Mouse (Mus musculus): ENCODE data around the gene Grap2.
"Not testable (repeated sequence)": the region's sequence is repeated elsewhere in the genome, so short reads cannot be mapped to it uniquely, and the experiment has no call there.

Grap2 gene

GRCm38 (mm10) chr15:80566696-80567095 lies 5.7 kb upstream of the Grap2 start:
- no peak for DNase-seq (ENCODE audit: low spot score in 2 of 2)

- no peak for DNase-seq (ENCODE audit: low spot score in 2 of 2)
These were observed 5.3 kb upstream of the Grap2 start for GRCm38 (mm10) chr15:80567139-80567538.

- no peak for DNase-seq (ENCODE audit: low spot score in 2 of 2)
These were observed 4.7 kb upstream of the Grap2 start for GRCm38 (mm10) chr15:80567731-80568130.

- no peak for DNase-seq (ENCODE audit: low spot score in 2 of 2)
These were observed 3.2 kb upstream of the Grap2 start for GRCm38 (mm10) chr15:80569205-80569604.

DNA sequence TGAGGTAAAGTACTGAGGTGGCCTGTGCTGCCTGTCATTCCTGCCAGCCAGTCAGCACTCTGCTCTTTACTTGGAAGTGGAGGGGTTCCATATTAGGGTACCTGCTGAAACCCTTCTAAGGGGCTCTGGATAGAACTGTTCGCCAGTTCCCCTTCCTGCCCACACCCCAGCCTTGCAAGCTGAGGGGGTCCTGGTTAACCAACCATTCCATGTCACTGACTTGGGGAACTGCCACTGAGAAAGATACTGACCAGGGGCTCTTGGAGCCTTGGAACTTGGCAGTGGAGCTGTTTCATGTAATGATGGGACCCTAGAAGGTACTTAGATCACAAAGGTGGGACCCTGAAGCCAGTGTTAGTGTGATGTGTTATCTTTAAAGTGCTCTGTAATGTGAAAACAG lies 2.2 kb upstream of the Grap2 start:
- DNase-seq (ENCODE audit: low spot score in 2 of 2): no peak

- DNase-seq (ENCODE audit: low spot score in 2 of 2): no peak
These were observed 783 bp upstream of the Grap2 start for GRCm38 (mm10) chr15:80571611-80572010.

DNA sequence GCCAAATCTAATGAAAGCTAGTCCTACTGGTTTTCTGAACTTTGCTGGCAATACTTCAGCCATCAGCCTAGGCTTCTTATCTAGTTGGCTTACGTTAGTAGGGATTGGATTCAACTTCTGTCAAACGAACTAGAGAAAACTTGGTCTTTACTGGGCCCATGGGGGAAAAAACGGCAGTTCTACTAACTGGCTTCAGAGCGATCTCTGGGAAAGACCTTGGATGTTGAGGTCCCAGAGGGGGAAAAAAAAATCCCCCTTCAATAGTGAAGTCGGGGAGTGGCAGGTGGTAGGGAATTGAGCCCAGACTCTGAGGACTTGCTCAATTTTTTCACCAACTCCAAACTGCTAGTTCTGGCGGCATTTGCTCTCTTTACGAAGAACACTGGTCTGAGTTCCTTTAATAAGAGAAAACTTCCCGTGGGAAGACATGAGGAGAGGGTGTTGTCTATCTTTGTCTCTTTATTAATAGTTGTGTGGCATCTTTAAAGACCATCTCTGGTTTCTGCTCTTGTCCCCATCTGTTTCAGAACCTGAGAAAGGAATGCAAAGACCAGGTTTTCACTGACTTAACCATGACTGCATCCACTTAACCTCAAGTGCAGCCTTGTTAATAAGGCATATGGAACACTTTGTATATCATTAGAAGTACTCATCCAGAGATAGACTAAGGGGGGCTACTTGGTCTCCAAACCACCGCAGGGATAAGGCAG lies 572 bp downstream of the Grap2 start:
- DNase-seq (ENCODE audit: low spot score in 2 of 2): no peak

DNA sequence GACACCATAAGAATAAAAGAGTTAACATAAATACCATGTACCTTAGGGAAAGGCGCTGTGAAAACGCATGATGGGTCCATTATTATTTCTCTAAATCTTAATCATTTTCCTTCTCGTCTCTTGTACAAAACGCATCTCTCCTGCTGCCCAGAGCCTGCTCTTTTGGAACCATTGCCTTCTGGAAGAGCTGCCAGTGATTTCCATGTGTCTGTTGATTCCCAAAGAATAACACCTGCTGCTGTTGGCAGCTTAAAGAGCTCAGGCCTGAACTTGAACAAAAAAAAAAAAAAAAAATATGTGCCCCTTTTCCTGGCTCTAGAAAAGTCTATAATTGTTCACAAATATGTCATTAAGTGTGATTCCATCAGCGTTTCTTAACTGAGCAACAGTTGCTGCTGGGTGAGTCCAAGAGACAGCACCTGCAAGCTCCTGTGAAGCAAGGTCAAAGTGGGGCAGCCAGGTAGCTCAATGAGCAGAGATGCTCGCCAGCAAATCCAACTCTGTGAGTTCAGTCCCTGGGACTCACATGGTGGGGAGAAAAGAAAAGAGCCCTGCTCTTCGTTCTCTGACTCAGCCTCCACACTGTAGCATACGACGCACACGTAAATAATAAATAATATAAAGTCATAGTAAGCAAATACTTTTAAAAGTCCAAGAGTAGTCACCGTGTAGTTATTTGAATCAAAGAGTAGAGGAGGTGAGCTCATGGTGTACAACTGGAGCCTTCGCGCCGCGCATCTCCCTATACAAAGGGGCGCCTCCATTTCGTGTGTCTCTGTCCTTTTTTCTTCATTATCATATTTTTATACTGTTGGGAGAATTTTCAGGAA lies 2.0 kb downstream of the Grap2 start:
- DNase-seq (ENCODE audit: low spot score in 2 of 2): no peak

DNA sequence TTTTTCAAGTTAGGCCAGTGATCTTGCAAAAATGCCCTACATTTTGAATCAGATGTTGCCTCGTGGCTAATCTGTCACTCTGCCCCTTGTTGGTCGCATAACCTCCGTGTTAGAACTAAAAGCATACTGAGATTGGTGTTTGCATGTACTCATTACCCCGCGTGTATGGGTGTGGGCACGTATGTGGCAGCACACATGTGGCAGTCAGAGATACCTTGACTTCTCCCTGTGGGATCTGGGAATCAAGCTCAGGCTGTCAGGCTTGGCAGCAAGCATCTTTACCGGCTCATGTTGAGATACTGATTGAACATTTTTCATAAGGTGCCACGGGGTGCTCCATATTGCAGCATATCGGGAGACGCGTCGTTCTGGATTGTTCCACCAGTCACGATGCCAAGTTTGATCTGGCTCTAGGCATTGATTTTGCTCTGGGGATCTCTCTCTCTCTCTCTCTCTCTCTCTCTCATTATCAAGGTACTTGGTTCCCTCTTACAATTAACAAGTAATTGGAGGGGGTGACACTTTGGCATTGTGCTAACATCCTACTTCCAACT lies 3.5 kb downstream of the Grap2 start:
- no peak for DNase-seq (ENCODE audit: low spot score in 2 of 2)

DNA sequence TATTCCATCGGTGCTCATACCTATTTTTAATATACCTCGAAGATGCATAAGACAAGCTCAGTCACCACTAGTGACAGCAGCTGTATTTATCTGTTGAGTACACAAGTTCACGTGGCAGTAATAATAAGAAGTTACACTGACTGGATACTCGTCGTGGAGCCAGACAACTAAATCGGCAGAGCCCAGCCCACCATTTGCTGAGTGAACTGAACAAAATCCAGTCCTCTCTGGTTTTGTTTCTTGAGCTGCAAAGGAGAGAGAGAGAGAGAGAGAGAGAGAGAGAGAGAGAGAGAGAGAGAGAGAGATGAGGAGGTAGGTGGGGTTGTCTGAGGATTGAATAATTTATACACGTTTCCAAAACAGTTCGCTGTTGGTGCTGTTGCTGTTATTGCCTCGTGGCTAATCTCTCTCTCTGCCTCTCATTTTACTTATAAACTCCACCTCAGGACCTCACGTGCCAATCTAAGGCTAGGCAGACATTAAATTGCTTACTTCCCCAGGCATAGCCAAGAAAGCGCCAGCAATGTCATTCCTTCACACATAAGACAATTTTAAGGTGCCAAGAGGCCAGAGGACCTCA lies 4.1 kb downstream of the Grap2 start:
- DNase-seq (ENCODE audit: low spot score in 2 of 2): no peak

DNA sequence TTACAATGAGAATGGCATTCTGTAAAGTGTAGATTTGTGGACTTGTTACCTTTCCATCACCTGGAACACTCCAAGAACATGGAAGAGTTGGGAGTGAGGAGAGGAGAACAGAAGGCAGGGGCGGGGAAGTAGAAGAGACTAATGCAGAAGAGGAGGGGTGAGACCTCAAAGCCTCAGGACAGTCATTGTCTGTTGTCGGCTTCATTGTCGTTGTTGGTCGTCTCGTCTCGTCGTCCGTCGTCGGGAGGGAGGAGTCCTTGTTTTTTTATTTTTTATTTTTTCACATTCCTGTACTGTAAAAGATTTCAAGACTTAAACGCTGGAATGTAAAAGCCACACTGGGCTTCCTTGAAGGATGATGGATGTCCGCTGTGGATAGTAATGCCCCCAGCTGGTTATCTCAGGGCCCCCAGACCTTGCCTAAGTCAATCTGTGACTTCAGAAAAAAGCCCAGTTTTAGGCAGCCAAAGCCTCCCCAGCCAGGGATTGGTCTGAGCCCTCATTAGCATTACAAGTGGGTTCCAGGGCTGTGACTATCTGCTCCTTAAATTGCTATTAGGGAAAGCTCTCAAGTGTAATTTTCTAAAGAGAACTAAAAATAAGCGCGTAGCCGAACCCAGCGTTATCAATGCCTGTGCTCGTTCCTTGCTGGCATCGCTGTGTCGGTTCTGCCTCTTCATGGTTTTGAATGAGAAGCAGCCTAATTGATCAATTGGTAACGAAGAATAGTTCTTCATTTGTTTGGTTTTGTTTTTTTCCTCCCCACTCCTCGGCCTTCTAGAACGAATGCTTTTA lies 5.0 kb downstream of the Grap2 start:
- DNase-seq (ENCODE audit: low spot score in 2 of 2): no peak

DNA sequence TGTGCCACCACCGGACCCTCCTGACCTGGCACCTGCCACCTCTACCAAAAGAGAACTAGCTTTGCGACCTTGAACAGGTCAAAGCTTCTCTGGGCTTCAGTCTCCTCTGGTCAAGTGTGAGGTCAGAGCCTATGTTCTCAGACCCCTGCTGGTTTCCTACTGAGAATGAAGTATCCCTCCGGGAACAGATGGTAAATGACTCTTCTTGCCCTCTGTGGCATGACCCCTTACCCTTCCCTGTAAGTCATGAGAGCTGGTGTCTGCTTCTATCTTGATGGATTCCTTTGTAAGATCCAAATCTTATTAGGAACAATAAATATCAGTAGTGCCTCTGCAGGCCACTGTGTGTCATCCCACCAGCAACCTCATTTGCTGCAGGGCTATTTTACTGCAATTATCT lies 6.7 kb downstream of the Grap2 start:
- no peak for DNase-seq (ENCODE audit: low spot score in 2 of 2)

DNA sequence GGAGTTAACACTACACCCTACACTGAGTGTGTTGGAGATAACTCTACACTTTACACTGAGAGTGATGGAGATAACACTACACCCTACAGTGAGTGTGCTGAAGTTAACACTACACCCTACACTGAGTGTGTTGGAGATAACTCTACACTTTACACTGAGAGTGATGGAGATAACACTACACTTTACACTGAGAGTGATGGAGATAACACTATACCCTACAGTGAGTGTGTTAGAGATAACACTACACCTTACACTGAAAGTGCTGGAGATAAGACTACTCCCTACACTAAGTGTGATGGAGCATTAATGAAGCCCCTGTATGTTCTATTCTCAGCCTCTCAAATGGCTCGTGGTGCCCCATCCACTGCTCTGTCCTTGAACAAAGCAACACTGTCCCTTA lies 8.2 kb downstream of the Grap2 start:
- DNase-seq (ENCODE audit: low spot score in 2 of 2): not testable (repeated sequence)

DNA sequence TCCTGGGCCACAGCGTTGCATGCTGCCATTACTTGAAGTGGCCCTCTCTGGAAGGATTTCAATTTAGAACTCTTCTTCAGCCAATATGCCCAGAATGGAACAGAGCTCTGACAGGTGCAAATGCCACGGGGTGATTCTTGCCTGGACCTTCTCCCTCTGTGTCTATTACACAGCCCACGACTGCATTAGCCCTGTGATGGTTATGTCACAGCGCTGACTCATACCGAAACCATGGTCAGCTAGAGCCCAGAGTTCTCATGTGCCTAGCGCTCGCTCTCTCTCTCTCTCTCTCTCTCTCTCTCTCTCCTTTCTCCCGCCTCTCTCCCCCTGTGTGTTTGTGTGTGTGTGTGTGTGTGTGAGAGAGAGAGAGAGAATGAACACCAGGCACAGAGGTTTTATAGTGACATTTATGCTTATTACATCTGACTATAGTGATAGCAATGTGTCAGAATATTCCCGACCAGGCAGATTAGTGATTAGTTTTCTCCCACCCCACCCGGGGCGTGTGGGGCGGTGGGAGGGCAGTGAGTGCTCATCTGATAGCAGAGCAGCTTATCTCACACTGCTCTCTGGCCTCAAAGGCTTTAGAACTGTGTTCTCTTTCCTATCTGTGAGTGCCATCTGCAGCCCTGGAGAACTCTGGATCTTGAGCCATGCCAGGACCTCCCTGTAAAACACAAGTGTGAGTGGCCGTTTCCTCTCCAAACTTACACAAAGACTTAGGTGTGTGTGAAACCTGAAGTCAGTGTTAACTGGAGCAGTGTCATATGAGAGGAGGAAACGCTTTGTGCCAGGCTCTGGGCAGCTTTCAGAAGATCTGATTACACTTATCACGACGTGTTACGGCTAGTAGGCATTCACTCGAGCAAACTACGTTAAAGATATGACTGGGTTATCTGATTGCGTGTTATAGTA lies 10.4 kb downstream of the Grap2 start:
- no peak for DNase-seq (ENCODE audit: low spot score in 2 of 2)

- no peak for DNase-seq (ENCODE audit: low spot score in 2 of 2)
These were observed 13.9 kb downstream of the Grap2 start for GRCm38 (mm10) chr15:80586296-80586695.

GRCm38 (mm10) chr15:80590641-80591040 lies 18.2 kb downstream of the Grap2 start:
- no peak for DNase-seq (ENCODE audit: low spot score in 2 of 2)

DNA sequence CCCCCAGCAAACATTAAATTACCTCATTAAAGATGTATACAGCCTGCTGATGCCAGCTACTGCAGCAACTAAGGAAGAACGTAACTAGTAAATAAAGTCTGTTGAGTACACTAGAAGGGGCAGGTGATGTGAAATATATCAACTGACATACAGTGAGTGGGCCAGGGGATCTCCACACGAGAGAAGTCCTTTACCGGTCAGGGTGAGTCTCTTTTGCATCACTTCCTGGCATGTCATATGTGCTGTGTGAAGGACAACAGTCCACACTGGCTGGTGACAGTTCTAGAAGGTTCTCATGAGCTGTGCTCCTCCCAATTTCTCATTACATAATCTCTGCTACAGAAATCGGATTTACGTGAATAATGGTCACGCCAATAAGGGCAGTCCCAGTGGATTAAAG lies 20.3 kb downstream of the Grap2 start:
- DNase-seq (ENCODE audit: low spot score in 2 of 2): no peak

GRCm38 (mm10) chr15:80593877-80594276 lies 21.5 kb downstream of the Grap2 start:
- DNase-seq (ENCODE audit: low spot score in 2 of 2): no peak

DNA sequence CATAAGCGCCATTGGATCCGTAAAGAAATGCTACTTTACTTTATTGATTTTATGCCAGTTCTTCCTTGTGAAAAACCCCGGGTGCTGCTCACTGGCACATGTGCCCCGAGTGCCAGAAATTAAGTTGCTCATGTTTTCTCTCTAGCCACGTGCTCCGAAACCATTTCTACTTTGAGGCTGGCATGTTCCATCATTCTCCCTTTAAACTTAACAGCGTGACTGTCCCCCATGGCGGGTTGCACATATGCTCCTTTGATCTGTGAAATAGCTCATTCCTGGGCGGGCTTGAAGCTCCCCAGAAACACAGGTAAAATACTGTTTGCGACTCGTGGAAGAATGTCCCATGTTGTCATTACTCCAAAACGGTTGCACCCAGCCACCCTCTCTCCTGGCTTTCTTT lies 26.4 kb downstream of the Grap2 start:
- DNase-seq (ENCODE audit: low spot score in 2 of 2): no peak

- DNase-seq (ENCODE audit: low spot score in 2 of 2): no peak
These were observed 26.9 kb downstream of the Grap2 start for GRCm38 (mm10) chr15:80599213-80599750.

Measured in right cerebral cortex, adult 2 months (tissue).